Mouse (Mus musculus) left cerebral cortex, adult 11 months (tissue): ENCODE measurements at regions not wholly inside any gene's neighbourhood (a gene's known extent, or its start where the extent isn't known, plus 50 kb on each side); places are given as distances from the start of the nearest gene placed in this dataset.

Source experiments
- DNase-seq: peaks from one replicate; pipeline ENCODE4 v3.0.0; 2022; ENCODE audit warnings: low spot score

GRCm38 (mm10) chr7:40257733-40258376 lies 640.3 kb upstream of the Vstm2b start:
- no peak for DNase-seq

GRCm38 (mm10) chr7:40258377-40258739 lies 639.8 kb upstream of the Vstm2b start:
- no peak for DNase-seq

- peak; percentile 53 for DNase-seq
These were observed 624.6 kb upstream of the Vstm2b start for GRCm38 (mm10) chr7:40273459-40274072.

GRCm38 (mm10) chr7:40275078-40275477 lies 623.0 kb upstream of the Vstm2b start:
- DNase-seq = no peak

- DNase-seq = no peak
These were observed 622.5 kb upstream of the Vstm2b start for GRCm38 (mm10) chr7:40275658-40276057.

- no peak for DNase-seq
These were observed 622.0 kb upstream of the Vstm2b start for GRCm38 (mm10) chr7:40276116-40276515.

- no peak for DNase-seq
These were observed 608.0 kb upstream of the Vstm2b start for GRCm38 (mm10) chr7:40290166-40290565.

GRCm38 (mm10) chr7:40310558-40310957 lies 587.6 kb upstream of the Vstm2b start:
- DNase-seq = no peak

GRCm38 (mm10) chr7:40321171-40321570 lies 577.0 kb upstream of the Vstm2b start:
- DNase-seq = no peak

GRCm38 (mm10) chr7:40325188-40325705 lies 572.9 kb upstream of the Vstm2b start:
- no peak for DNase-seq

- DNase-seq = no peak
These were observed 565.7 kb upstream of the Vstm2b start for GRCm38 (mm10) chr7:40332455-40332854.

- DNase-seq = no peak
These were observed 545.8 kb upstream of the Vstm2b start for GRCm38 (mm10) chr7:40352306-40352705.

GRCm38 (mm10) chr7:40362719-40363118 lies 535.4 kb upstream of the Vstm2b start:
- no peak for DNase-seq

- DNase-seq = no peak
These were observed 525.4 kb upstream of the Vstm2b start for GRCm38 (mm10) chr7:40372713-40373112.

- DNase-seq = no peak
These were observed 520.3 kb upstream of the Vstm2b start for GRCm38 (mm10) chr7:40377839-40378238.

- no peak for DNase-seq
These were observed 516.9 kb upstream of the Vstm2b start for GRCm38 (mm10) chr7:40381244-40381643.

GRCm38 (mm10) chr7:40388152-40388551 lies 510.0 kb upstream of the Vstm2b start:
- DNase-seq = no peak

- DNase-seq = no peak
These were observed 508.3 kb upstream of the Vstm2b start for GRCm38 (mm10) chr7:40389795-40390194.

- no peak for DNase-seq
These were observed 507.2 kb upstream of the Vstm2b start for GRCm38 (mm10) chr7:40390927-40391326.

GRCm38 (mm10) chr7:40391626-40392025 lies 506.5 kb upstream of the Vstm2b start:
- no peak for DNase-seq

GRCm38 (mm10) chr7:40392207-40392606 lies 505.9 kb upstream of the Vstm2b start:
- no peak for DNase-seq

GRCm38 (mm10) chr7:40392699-40393098 lies 505.4 kb upstream of the Vstm2b start:
- DNase-seq = no peak

- DNase-seq = no peak
These were observed 499.9 kb upstream of the Vstm2b start for GRCm38 (mm10) chr7:40398266-40398665.

GRCm38 (mm10) chr7:40419332-40419731 lies 478.8 kb upstream of the Vstm2b start:
- DNase-seq = no peak
